Mouse (Mus musculus) left cerebral cortex, adult 2 months (tissue): ENCODE measurements at regions not wholly inside any gene's neighbourhood (a gene's known extent, or its start where the extent isn't known, plus 50 kb on each side); places are given as distances from the start of the nearest gene placed in this dataset.

Experiments used
- DNase-seq, 2 experiments: peaks; one replicate each; pipeline ENCODE4 v3.0.0; 2021 to 2022; ENCODE audit warnings: low spot score in 2 of 2, mixed read lengths in 1 of 2; ENCODE audit errors: extremely low spot score in 1 of 2
- H3K27ac ChIP-seq: fragments of 200-600 bp; 2 replicates; pipeline ENCODE4 v1.8.1; 2022
- H3K4me3 ChIP-seq: fragments of 200-600 bp; 2 replicates; pipeline ENCODE4 v1.8.1; 2022
- CTCF ChIP-seq: fragments of 200-600 bp; IDR thresholded peaks from 2 replicates; pipeline ENCODE4 v1.8.1; 2022; ENCODE audit warnings: antibody characterized with exemption, mild to moderate bottlenecking, moderate library complexity
- intact Hi-C: fragments of 180-260 bp; cut with DNase I; formaldehyde crosslinking; loops from one replicate; pipeline ENCODE4 v1.15.1; 2025

DNA sequence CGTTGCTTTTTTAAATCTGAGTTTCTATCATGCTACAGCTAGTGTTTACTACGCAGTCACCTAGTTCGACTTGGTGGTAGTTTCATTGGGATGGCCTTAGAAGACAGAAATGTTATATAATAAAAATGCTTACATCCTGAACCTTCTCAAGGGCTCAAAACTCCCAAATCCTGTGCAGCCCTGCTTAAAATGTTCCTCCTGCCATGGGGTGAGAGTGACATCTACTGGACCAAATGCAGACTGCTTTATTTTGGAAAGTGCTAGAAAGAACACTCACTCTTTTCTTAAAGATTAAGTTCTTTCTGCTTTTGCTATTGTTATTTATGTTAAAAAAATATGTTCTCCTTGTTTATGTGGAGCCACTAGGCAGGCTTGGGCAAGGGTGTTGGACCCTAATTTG is 66.9 kb upstream of the Egfl6 start:
- no peak overlapping the region for H3K27ac ChIP-seq
- intact Hi-C loops, result loop anchor here (1.0 to 5.0 kb wide), 2 partner anchors 210 to 485 kb away; partner anchors contain the start of genes Ofd1 and Trappc2
- peak; percentile 84 for TF ChIP-seq CTCF
- H3K4me3 ChIP-seq, result no peak overlapping the region
- DNase-seq, result peak in 1 of 2 experiments; percentile 35

- TF ChIP-seq CTCF, result no peak
- intact Hi-C loops, result no loop called here
- no peak for DNase-seq
- H3K4me3 ChIP-seq, result peak overlapping the region; percentile 13; the same call in 1 of the 2 replicates
- H3K27ac ChIP-seq, result no peak overlapping the region
Observed at GRCm38 (mm10) chrX:166645713-166646112, 60.2 kb upstream of the Egfl6 start.

GRCm38 (mm10) chrX:166641256-166641655 is 55.7 kb upstream of the Egfl6 start:
- no peak for DNase-seq
- no peak overlapping the region for H3K4me3 ChIP-seq
- H3K27ac ChIP-seq, result no peak overlapping the region
- intact Hi-C loops, result no loop called here
- no peak for TF ChIP-seq CTCF

- H3K27ac ChIP-seq, result no peak overlapping the region
- TF ChIP-seq CTCF, result no peak
- intact Hi-C loops, result no loop called here
- DNase-seq, result no peak
- no peak overlapping the region for H3K4me3 ChIP-seq
Observed at GRCm38 (mm10) chrX:166640258-166640657, 54.7 kb upstream of the Egfl6 start.
